Mouse (Mus musculus): ENCODE measurements around the gene Asb6. TPM values are rescaled to one million over a fixed set of nuclear protein-coding genes. Genes with fewer than 3 reads are reported as not detected.

Asb6 gene
- polyA plus RNA-seq, 1 experiment: 46.6 TPM

GRCm38 (mm10) chr2:30864968-30865381, 34.8 kb upstream of the Asb6 start:
- no peak for TF ChIP-seq POLR2A (IDR thresholded peaks at IDR 0.05; ENCODE audit: borderline replicate concordance, insufficient read depth, low read length)
- no peak for TF ChIP-seq CTCF (IDR thresholded peaks at IDR 0.05; ENCODE audit: borderline replicate concordance, insufficient read depth, low read depth, low read length)
- no peak overlapping the region for H3K4me3 ChIP-seq (replicated peaks; ENCODE audit: insufficient read depth, low read depth, low read length)
- DNase-seq: no peak
- no peaks in the 10 kb centered on the region for H3K4me1 ChIP-seq (ENCODE audit: control insufficient read depth, insufficient read depth, low read length)
- WGBS: 4% methylated on average over 35 of the region's 35 CpGs
- H3K27me3 ChIP-seq (ENCODE audit: control insufficient read depth, insufficient read depth, low read length): no peaks in the 10 kb centered on the region
- no peak overlapping the region for H3K27ac ChIP-seq (ENCODE audit: insufficient read depth, low read length)

- Histone ChIP-seq H3K27me3 (ENCODE audit: control insufficient read depth, insufficient read depth, low read length) (no peaks in the 10 kb centered on the region), H3K4me1 (ENCODE audit: control insufficient read depth, insufficient read depth, low read length) (no peaks in the 10 kb centered on the region), H3K4me3 (replicated peaks; ENCODE audit: insufficient read depth, low read depth, low read length) (no peak overlapping the region), H3K27ac (ENCODE audit: insufficient read depth, low read length) (no peak overlapping the region)
- 82% methylated on average over 9 of the region's 9 CpGs for WGBS
- TF ChIP-seq POLR2A (IDR thresholded peaks at IDR 0.05; ENCODE audit: borderline replicate concordance, insufficient read depth, low read length): no peak
- no peak for TF ChIP-seq CTCF (IDR thresholded peaks at IDR 0.05; ENCODE audit: borderline replicate concordance, insufficient read depth, low read depth, low read length)
- DNase-seq: no peak
These were observed 33.4 kb upstream of the Asb6 start for GRCm38 (mm10) chr2:30863574-30863973.

GRCm38 (mm10) chr2:30862081-30862480, 31.9 kb upstream of the Asb6 start:
- no peak for DNase-seq
- no peak overlapping the region for H3K27ac ChIP-seq (ENCODE audit: insufficient read depth, low read length)
- TF ChIP-seq POLR2A (IDR thresholded peaks at IDR 0.05; ENCODE audit: borderline replicate concordance, insufficient read depth, low read length) (no peak), CTCF (IDR thresholded peaks at IDR 0.05; ENCODE audit: borderline replicate concordance, insufficient read depth, low read depth, low read length) (no peak)
- H3K4me1 ChIP-seq (ENCODE audit: control insufficient read depth, insufficient read depth, low read length): no peaks in the 10 kb centered on the region
- 57% methylated on average over 4 of the region's 4 CpGs for WGBS
- H3K4me3 ChIP-seq (replicated peaks; ENCODE audit: insufficient read depth, low read depth, low read length): no peak overlapping the region
- H3K27me3 ChIP-seq (ENCODE audit: control insufficient read depth, insufficient read depth, low read length): no peaks in the 10 kb centered on the region

- no peaks in the 10 kb centered on the region for H3K27me3 ChIP-seq (ENCODE audit: control insufficient read depth, insufficient read depth, low read length)
- H3K27ac ChIP-seq (ENCODE audit: insufficient read depth, low read length): no peak overlapping the region
- H3K4me3 ChIP-seq (replicated peaks; ENCODE audit: insufficient read depth, low read depth, low read length): no peak overlapping the region
- H3K4me1 ChIP-seq (ENCODE audit: control insufficient read depth, insufficient read depth, low read length): no peaks in the 10 kb centered on the region
- DNase-seq: no peak
- TF ChIP-seq CTCF (IDR thresholded peaks at IDR 0.05; ENCODE audit: borderline replicate concordance, insufficient read depth, low read depth, low read length) (no peak), POLR2A (IDR thresholded peaks at IDR 0.05; ENCODE audit: borderline replicate concordance, insufficient read depth, low read length) (no peak)
- 76% methylated on average over 5 of the region's 5 CpGs for WGBS
These were observed 29.6 kb upstream of the Asb6 start for GRCm38 (mm10) chr2:30859782-30860181.

GRCm38 (mm10) chr2:30857076-30857475, 26.9 kb upstream of the Asb6 start:
- H3K4me3 ChIP-seq (replicated peaks; ENCODE audit: insufficient read depth, low read depth, low read length): no peak overlapping the region

GRCm38 (mm10) chr2:30852771-30853313, 22.7 kb upstream of the Asb6 start:
- Histone ChIP-seq H3K27me3 (ENCODE audit: control insufficient read depth, insufficient read depth, low read length) (no peaks in the 10 kb centered on the region), H3K4me3 (replicated peaks; ENCODE audit: insufficient read depth, low read depth, low read length) (no peak overlapping the region), H3K4me1 (ENCODE audit: control insufficient read depth, insufficient read depth, low read length) (no peaks in the 10 kb centered on the region), H3K27ac (ENCODE audit: insufficient read depth, low read length) (no peak overlapping the region)
- no peak for TF ChIP-seq POLR2A (IDR thresholded peaks at IDR 0.05; ENCODE audit: borderline replicate concordance, insufficient read depth, low read length)
- TF ChIP-seq CTCF (IDR thresholded peaks at IDR 0.05; ENCODE audit: borderline replicate concordance, insufficient read depth, low read depth, low read length): no peak
- 31% methylated on average over 20 of the region's 20 CpGs for WGBS
- no peak for DNase-seq

More at GRCm38 (mm10) chr2:30857076-30857475, 26.9 kb upstream of the Asb6 start:
- Histone ChIP-seq H3K27me3 (ENCODE audit: control insufficient read depth, insufficient read depth, low read length) (no peaks in the 10 kb centered on the region), H3K27ac (ENCODE audit: insufficient read depth, low read length) (no peak overlapping the region), H3K4me1 (ENCODE audit: control insufficient read depth, insufficient read depth, low read length) (no peaks in the 10 kb centered on the region)
- TF ChIP-seq CTCF (IDR thresholded peaks at IDR 0.05; ENCODE audit: borderline replicate concordance, insufficient read depth, low read depth, low read length): no peak
- TF ChIP-seq POLR2A (IDR thresholded peaks at IDR 0.05; ENCODE audit: borderline replicate concordance, insufficient read depth, low read length): no peak
- 44% methylated on average over 6 of the region's 6 CpGs for WGBS
- DNase-seq: no peak

- WGBS: 22% methylated on average over 6 of the region's 6 CpGs
- H3K27ac ChIP-seq (ENCODE audit: insufficient read depth, low read length): no peak overlapping the region
- no peak for TF ChIP-seq CTCF (IDR thresholded peaks at IDR 0.05; ENCODE audit: borderline replicate concordance, insufficient read depth, low read depth, low read length)
- no peak for TF ChIP-seq POLR2A (IDR thresholded peaks at IDR 0.05; ENCODE audit: borderline replicate concordance, insufficient read depth, low read length)
- no peaks in the 10 kb centered on the region; the same call in 1 of the 2 replicates for H3K27me3 ChIP-seq (ENCODE audit: control insufficient read depth, insufficient read depth, low read length)
- DNase-seq: no peak
- H3K4me3 ChIP-seq (replicated peaks; ENCODE audit: insufficient read depth, low read depth, low read length): no peak overlapping the region
- H3K4me1 ChIP-seq (ENCODE audit: control insufficient read depth, insufficient read depth, low read length): no peaks in the 10 kb centered on the region
These were observed 20.4 kb upstream of the Asb6 start for GRCm38 (mm10) chr2:30850581-30850980.

- Histone ChIP-seq H3K27ac (ENCODE audit: insufficient read depth, low read length) (no peak overlapping the region), H3K27me3 (ENCODE audit: control insufficient read depth, insufficient read depth, low read length) (peaks cover 6% of the 10 kb centered on the region; the same call in 1 of the 2 replicates), H3K4me1 (ENCODE audit: control insufficient read depth, insufficient read depth, low read length) (no peaks in the 10 kb centered on the region), H3K4me3 (replicated peaks; ENCODE audit: insufficient read depth, low read depth, low read length) (no peak overlapping the region)
- DNase-seq: no peak
- TF ChIP-seq CTCF (IDR thresholded peaks at IDR 0.05; ENCODE audit: borderline replicate concordance, insufficient read depth, low read depth, low read length) (no peak), POLR2A (IDR thresholded peaks at IDR 0.05; ENCODE audit: borderline replicate concordance, insufficient read depth, low read length) (no peak)
- WGBS: 55% methylated on average over 8 of the region's 8 CpGs
These were observed 18.1 kb upstream of the Asb6 start for GRCm38 (mm10) chr2:30848184-30848583.

Measured in cerebellum, adult 2 months (tissue).